Mouse (Mus musculus) midbrain, embryonic 15.5 days (tissue): Measurements from ENCODE around the gene Kat8. TPM values are rescaled to one million over a fixed set of nuclear protein-coding genes. Genes with fewer than 3 reads are reported as not detected.
A peak's percentile ranks its signal among the peaks of the same experiment; 100 is the strongest.

ENCODE experiments used
- ATAC-seq: fragments of 200-750 bp; cut with Nextera tagmentation; replicated peaks from 2 replicates; pipeline ENCODE4 v1.8.0; 2017; ENCODE audit warnings: moderate TSS enrichment
- H3K27ac ChIP-seq: fragments of 300-500 bp; sonication (generic); 2 replicates; pipeline ENCODE4 v1.5.1; 2015; ENCODE audit warnings: mild to moderate bottlenecking, inconsistent platforms
- H3K27me3 ChIP-seq: fragments of 300-500 bp; sonication (generic); replicated peaks from 2 replicates; pipeline ENCODE4 v1.6.1; 2015; ENCODE audit warnings: inconsistent platforms
- H3K36me3 ChIP-seq: fragments of 300-500 bp; sonication (generic); replicated peaks from 2 replicates; pipeline ENCODE4 v1.6.1; 2015; ENCODE audit warnings: inconsistent platforms
- H3K4me1 ChIP-seq: fragments of 300-500 bp; sonication (generic); 2 replicates; pipeline ENCODE4 v1.6.1; 2015; ENCODE audit warnings: inconsistent platforms
- H3K4me2 ChIP-seq: fragments of 300-500 bp; sonication (generic); 2 replicates; pipeline ENCODE4 v1.6.1; 2015; ENCODE audit warnings: inconsistent platforms, mild to moderate bottlenecking, moderate library complexity
- H3K4me3 ChIP-seq: fragments of 300-500 bp; sonication (generic); 2 replicates; pipeline ENCODE4 v1.5.1; 2015; ENCODE audit warnings: mild to moderate bottlenecking, inconsistent platforms
- H3K9ac ChIP-seq: fragments of 300-500 bp; sonication (generic); 2 replicates; pipeline ENCODE4 v1.6.1; 2015; ENCODE audit warnings: mild to moderate bottlenecking, inconsistent platforms
- H3K9me3 ChIP-seq: fragments of 300-500 bp; sonication (generic); 2 replicates; pipeline ENCODE4 v1.6.1; 2016; ENCODE audit warnings: inconsistent platforms
- WGBS: fragments of 180-500 bp; shearing (Covaris S2); methylation state at CpG from one replicate; pipeline ENCODE4 v1.1.7; 2015; ENCODE audit warnings: mixed read lengths; 5-methylcytosine and 5-hydroxymethylcytosine counted together
- polyA plus RNA-seq: library from polyadenylated mRNA; unstranded; fragments of >200 nt; fragmentation: Nextera tagmentation; extraction: Ambion mirVana; gene quantifications from 2 replicates; pipeline ENCODE4 v1.2.1, GENCODE M21; 2015

The Kat8 gene
- polyA plus RNA-seq, 1 experiment from 2014 or later: 50.7 TPM

- no peak overlapping the region for H3K27ac ChIP-seq
- 0 out of 2 replicates have a peak, but pooled peaks cover 2% of the 10 kb centered on the region for H3K27me3 ChIP-seq
- 46% methylated on average over 7 of the region's 7 CpGs for WGBS
- H3K9me3 ChIP-seq: no peaks in the 10 kb centered on the region
- peaks cover 9% of the 10 kb centered on the region for H3K4me1 ChIP-seq
- ATAC-seq: no peak
- no peaks in the 10 kb centered on the region for H3K36me3 ChIP-seq
- H3K4me2 ChIP-seq: no peak overlapping the region
- no peak overlapping the region for H3K9ac ChIP-seq
- no peak overlapping the region for H3K4me3 ChIP-seq
Measured at GRCm38 (mm10) chr7:127899997-127900396, 12.3 kb upstream of the Kat8 start.

GRCm38 (mm10) chr7:127901772-127902171 lies 10.5 kb upstream of the Kat8 start:
- Histone ChIP-seq H3K27ac (no peak overlapping the region), H3K9me3 (no peaks in the 10 kb centered on the region), H3K36me3 (0 out of 2 replicates have a peak, but pooled peaks cover under 1% of the 10 kb centered on the region), H3K27me3 (0 out of 2 replicates have a peak, but pooled peaks cover 2% of the 10 kb centered on the region), H3K4me1 (peaks cover 14% of the 10 kb centered on the region), H3K4me3 (no peak overlapping the region), H3K9ac (no peak overlapping the region), H3K4me2 (no peak overlapping the region)
- WGBS: 93% methylated on average over 2 of the region's 2 CpGs
- no peak for ATAC-seq

GRCm38 (mm10) chr7:127903971-127904796 lies 8.1 kb upstream of the Kat8 start, which contains the start of gene Bckdk:
Bckdk (plus strand) TSS chr7:127904082.
- Histone ChIP-seq H3K27ac (peak within 1 kb of the TSS; percentile 86), H3K4me3 (peak within 1 kb of the TSS; percentile 66), H3K27me3 (no peaks in the 10 kb centered on the region), H3K36me3 (peaks cover 25% of the 10 kb centered on the region; the same call in 1 of the 2 replicates), H3K4me1 (peaks cover 14% of the 10 kb centered on the region), H3K4me2 (peak within 1 kb of the TSS; percentile 73), H3K9ac (peak within 1 kb of the TSS; percentile 68), H3K9me3 (no peaks in the 10 kb centered on the region)
- peak; percentile 94 for ATAC-seq
- WGBS: 7% methylated on average over 38 of the region's 38 CpGs

- H3K9ac ChIP-seq: no peak overlapping the region
- no peak for ATAC-seq
- WGBS: 92% methylated on average over 12 of the region's 12 CpGs
Measured at GRCm38 (mm10) chr7:127907939-127908338, 4.4 kb upstream of the Kat8 start.

DNA sequence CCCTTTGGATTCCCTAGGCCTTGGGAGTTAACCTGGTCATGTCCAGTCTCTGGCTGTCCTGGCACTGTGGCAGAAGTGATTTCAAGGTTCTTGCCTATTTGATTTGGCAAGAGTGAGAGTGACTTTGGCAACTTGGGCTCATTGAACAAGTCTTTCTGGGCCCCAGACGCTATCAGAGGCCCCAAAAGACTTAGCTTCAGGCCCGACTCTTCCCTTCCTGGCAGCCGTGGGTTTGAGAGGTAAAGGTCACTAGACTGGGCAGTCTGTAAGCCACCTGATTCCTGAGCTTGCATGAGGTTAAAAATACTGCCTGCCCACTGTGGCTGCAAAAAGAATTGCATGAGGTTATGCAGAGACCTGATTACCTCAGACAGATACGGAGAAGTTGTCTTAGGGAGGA lies 3.7 kb upstream of the Kat8 start:
- no peak for ATAC-seq
- H3K9me3 ChIP-seq: no peaks in the 10 kb centered on the region
- peaks cover 26% of the 10 kb centered on the region; the same call in 1 of the 2 replicates for H3K36me3 ChIP-seq
- H3K27me3 ChIP-seq: no peaks in the 10 kb centered on the region
- no peak overlapping the region for H3K4me3 ChIP-seq
- no peak overlapping the region for H3K9ac ChIP-seq
- peaks cover 27% of the 10 kb centered on the region for H3K4me1 ChIP-seq
- no peak overlapping the region for H3K4me2 ChIP-seq
- H3K27ac ChIP-seq: no peak overlapping the region
- 95% methylated on average over 4 of the region's 4 CpGs for WGBS

More at GRCm38 (mm10) chr7:127907939-127908338, 4.4 kb upstream of the Kat8 start:
- Histone ChIP-seq H3K4me1 (peaks cover 20% of the 10 kb centered on the region), H3K36me3 (peaks cover 26% of the 10 kb centered on the region; the same call in 1 of the 2 replicates), H3K4me3 (no peak overlapping the region), H3K4me2 (no peak overlapping the region), H3K27ac (no peak overlapping the region), H3K9me3 (no peaks in the 10 kb centered on the region), H3K27me3 (no peaks in the 10 kb centered on the region)

DNA sequence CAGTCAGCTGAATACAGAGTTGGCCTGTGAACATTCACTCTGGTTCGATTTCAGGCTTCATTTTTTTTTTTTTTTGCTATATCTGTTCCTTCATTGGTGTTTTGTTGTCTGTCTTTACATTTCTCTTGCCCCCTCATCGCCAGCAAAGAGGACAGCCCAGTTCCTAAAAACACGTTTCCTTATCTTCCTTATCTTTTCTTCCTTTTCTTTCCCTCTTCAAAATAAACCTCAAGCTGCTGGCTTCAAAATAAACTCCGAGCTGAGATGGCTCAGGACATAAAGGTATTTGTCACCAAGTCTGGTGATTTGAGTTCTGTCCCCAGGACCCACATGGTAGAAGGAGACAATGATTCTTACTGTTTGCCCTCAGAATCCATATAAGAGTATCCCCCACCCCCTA lies 622 bp downstream of the Kat8 start:
- H3K27ac ChIP-seq: peak overlapping the region; percentile 77; the same call in 1 of the 2 replicates
- H3K4me2 ChIP-seq: peak overlapping the region; percentile 83
- no peaks in the 10 kb centered on the region for H3K27me3 ChIP-seq
- H3K4me3 ChIP-seq: peak overlapping the region; percentile 79
- ATAC-seq: no peak
- peaks cover 29% of the 10 kb centered on the region; the same call in 1 of the 2 replicates for H3K36me3 ChIP-seq
- H3K9me3 ChIP-seq: no peaks in the 10 kb centered on the region
- 27% methylated on average over 4 of the region's 4 CpGs for WGBS
- H3K9ac ChIP-seq: peak overlapping the region; percentile 58
- H3K4me1 ChIP-seq: peaks cover 13% of the 10 kb centered on the region

DNA sequence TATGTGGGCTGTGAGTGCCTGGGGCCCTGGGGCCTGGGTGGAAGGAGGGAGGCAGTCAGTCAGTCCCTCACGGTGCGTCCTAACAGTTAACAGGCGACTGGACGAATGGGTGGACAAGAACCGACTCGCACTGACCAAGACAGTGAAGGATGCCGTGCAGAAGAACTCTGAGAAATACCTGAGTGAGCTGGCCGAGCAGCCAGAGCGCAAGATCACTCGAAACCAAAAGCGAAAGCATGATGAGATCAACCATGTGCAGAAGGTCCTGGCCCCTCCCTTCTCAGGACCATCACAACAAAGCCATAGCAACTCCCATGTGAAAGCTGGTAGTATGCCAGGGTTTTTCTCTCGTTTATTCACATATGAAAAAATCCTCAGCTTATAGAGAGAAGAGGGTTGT lies 3.0 kb downstream of the Kat8 start:
- ATAC-seq: no peak
- Histone ChIP-seq H3K9me3 (no peaks in the 10 kb centered on the region), H3K36me3 (peaks cover 15% of the 10 kb centered on the region; the same call in 1 of the 2 replicates), H3K4me1 (peaks cover 13% of the 10 kb centered on the region), H3K4me2 (no peak overlapping the region), H3K4me3 (no peak overlapping the region), H3K27me3 (no peaks in the 10 kb centered on the region), H3K27ac (no peak overlapping the region), H3K9ac (no peak overlapping the region)
- 96% methylated on average over 12 of the region's 12 CpGs for WGBS

- ATAC-seq: no peak
- WGBS: 64% methylated on average over 3 of the region's 3 CpGs
- no peak overlapping the region for H3K9ac ChIP-seq
- no peak overlapping the region for H3K4me3 ChIP-seq
- peaks cover 19% of the 10 kb centered on the region; the same call in 1 of the 2 replicates for H3K36me3 ChIP-seq
- no peak overlapping the region for H3K4me2 ChIP-seq
- H3K27ac ChIP-seq: no peak overlapping the region
- H3K9me3 ChIP-seq: no peaks in the 10 kb centered on the region
- H3K27me3 ChIP-seq: no peaks in the 10 kb centered on the region
- H3K4me1 ChIP-seq: peaks cover 4% of the 10 kb centered on the region
Measured at GRCm38 (mm10) chr7:127918203-127918602, 5.9 kb downstream of the Kat8 start.

GRCm38 (mm10) chr7:127919290-127919689 lies 7.0 kb downstream of the Kat8 start:
- H3K4me3 ChIP-seq: no peak overlapping the region
- ATAC-seq: no peak
- no peak overlapping the region for H3K27ac ChIP-seq
- H3K27me3 ChIP-seq: no peaks in the 10 kb centered on the region
- H3K4me2 ChIP-seq: no peak overlapping the region
- H3K4me1 ChIP-seq: no peaks in the 10 kb centered on the region
- 76% methylated on average over 7 of the region's 7 CpGs for whole genome bisulfite sequencing
- H3K9ac ChIP-seq: no peak overlapping the region
- no peaks in the 10 kb centered on the region for H3K9me3 ChIP-seq
- peaks cover 25% of the 10 kb centered on the region; the same call in 1 of the 2 replicates for H3K36me3 ChIP-seq

DNA sequence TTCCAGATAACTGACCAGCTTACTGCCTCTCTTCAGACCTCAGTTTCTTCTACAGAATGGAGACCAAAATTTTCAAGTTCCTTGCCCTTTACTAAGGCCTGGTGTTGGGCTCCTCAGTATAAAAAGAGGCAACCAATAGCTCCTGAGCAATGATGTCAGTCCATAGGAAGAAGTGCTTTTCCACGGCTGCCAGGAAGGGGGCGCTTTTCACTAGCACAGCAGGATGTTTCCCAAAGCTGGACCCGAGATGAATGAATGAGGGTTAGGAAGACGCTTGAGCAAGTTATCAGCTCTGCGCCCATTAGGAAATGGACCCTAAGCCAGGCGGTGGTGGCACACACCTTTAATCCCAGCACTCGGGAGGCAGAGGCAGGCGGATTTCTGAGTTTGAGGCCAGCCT lies 9.2 kb downstream of the Kat8 start:
- H3K27ac ChIP-seq: no peak overlapping the region
- no peaks in the 10 kb centered on the region for H3K4me1 ChIP-seq
- peaks cover 33% of the 10 kb centered on the region for H3K36me3 ChIP-seq

GRCm38 (mm10) chr7:127922451-127923275 lies 10.3 kb downstream of the Kat8 start:
- Histone ChIP-seq H3K27ac (no peak overlapping the region), H3K9me3 (no peaks in the 10 kb centered on the region), H3K9ac (no peak overlapping the region), H3K4me1 (no peaks in the 10 kb centered on the region), H3K36me3 (peaks cover 27% of the 10 kb centered on the region), H3K27me3 (no peaks in the 10 kb centered on the region), H3K4me2 (no peak overlapping the region), H3K4me3 (no peak overlapping the region)
- WGBS: 86% methylated on average over 6 of the region's 6 CpGs
- ATAC-seq: no peak

More for the DNA sequence above, 9.2 kb downstream of the Kat8 start:
- Histone ChIP-seq H3K4me2 (no peak overlapping the region), H3K9me3 (no peaks in the 10 kb centered on the region), H3K4me3 (no peak overlapping the region), H3K9ac (no peak overlapping the region), H3K27me3 (no peaks in the 10 kb centered on the region)
- 61% methylated on average over 8 of the region's 8 CpGs for WGBS
- ATAC-seq: no peak

DNA sequence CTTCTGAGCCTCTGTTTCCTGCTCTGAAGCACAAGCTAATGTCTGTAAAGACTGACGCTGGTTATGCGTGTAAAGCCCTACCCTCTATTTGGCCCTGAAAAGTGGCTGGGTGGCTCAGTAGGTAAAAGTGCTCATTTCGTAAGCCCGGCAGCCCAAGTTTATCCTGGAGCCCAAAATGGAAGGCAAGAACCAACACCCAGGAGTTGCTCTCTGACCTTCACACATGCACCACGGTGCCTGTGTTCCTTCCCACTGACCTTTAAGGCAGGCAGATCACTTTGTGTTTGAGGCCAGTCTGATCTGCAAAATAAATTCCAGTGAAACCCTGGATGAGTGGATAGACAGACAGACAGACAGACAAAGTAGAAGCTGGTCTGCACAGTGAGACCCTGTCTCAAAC lies 11.4 kb downstream of the Kat8 start:
- H3K9ac ChIP-seq: no peak overlapping the region
- no peaks in the 10 kb centered on the region for H3K4me1 ChIP-seq
- H3K4me2 ChIP-seq: no peak overlapping the region
- no peak overlapping the region for H3K27ac ChIP-seq
- no peak for ATAC-seq
- H3K36me3 ChIP-seq: peaks cover 27% of the 10 kb centered on the region
- H3K27me3 ChIP-seq: peaks cover 9% of the 10 kb centered on the region
- H3K4me3 ChIP-seq: no peak overlapping the region
- 85% methylated on average over 5 of the region's 5 CpGs for WGBS
- H3K9me3 ChIP-seq: no peaks in the 10 kb centered on the region
